Mouse (Mus musculus): ENCODE data around the gene Rpl14.

DNA sequence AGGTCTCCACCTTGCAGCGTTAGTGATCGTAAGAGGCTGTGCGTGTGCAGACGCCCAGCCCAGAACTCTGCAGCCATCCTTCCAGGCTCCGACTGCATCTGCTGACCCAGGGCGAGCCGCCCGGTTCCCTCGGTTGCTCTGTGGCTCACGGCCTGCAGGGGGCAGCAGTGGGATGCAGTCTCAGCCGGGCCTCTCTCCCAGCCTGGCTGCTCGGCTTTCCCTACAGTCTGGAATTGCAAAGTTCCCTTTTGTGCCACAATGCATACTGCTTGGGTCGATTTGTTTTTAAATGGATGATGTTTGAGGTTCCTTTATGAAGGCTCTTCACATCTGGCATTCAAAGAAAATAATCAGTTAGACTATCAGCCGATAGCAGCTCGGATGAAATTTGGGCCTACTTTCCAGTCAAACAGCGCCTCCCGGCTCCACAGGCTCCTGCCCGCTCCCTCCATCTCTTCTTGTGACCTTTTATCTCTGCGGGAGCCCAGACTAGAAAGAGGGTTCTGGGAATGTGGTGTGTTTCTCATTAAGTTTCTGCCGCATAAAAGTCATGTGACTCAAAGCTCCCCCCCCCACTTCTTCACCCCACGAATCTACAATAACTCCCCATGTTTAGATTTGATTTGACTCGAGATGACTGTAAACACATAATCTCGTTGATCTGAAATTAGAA lies 31.7 kb downstream of the Rpl14 start:
- TF ChIP-seq EP300 (IDR thresholded peaks at IDR 0.05), result no peak
- peak; percentile 97 for TF ChIP-seq CTCF (IDR thresholded peaks at IDR 0.05)
